Mouse (Mus musculus): ENCODE measurements around the gene 2010109A12Rik. TPM values are rescaled to one million over a fixed set of nuclear protein-coding genes. Genes with fewer than 3 reads are reported as not detected.

2010109A12Rik gene
- polyA plus RNA-seq, 1 experiment from 2014 or later: 1.1 TPM

DNA sequence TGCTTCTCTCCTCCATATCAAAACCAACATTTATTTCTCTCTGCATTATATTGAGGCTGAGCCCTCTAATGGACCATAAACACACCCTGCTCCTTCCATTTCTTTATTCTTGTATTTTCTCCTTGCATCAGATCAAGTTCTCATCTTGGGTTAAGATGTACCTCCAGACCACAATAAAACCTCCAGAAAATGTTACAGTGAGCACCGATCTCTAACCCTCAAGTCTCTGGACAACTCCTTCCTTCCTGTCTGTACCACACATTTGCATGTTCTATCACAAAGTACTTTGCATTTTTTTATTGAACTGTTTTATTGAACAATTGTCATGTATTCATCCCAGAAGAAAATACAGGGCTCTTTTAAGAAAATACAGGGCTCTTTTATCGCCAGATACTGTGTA, 23.2 kb downstream of the 2010109A12Rik start:
- H3K9ac ChIP-seq: no peak overlapping the region
- peaks cover 36% of the 10 kb centered on the region for H3K4me1 ChIP-seq (replicated peaks)
- no peak for ATAC-seq (ENCODE audit: insufficient read depth)
- 0 out of 2 replicates have a peak, but pooled peaks cover 9% of the 10 kb centered on the region for H3K27me3 ChIP-seq
- WGBS (ENCODE audit: insufficient replicate concordance): 36% methylated on average over 2 of the region's 2 CpGs
- no peaks in the 10 kb centered on the region for H3K9me3 ChIP-seq (replicated peaks)
- no peak overlapping the region for H3K4me2 ChIP-seq
- no peak overlapping the region for H3K27ac ChIP-seq (replicated peaks)
- H3K4me3 ChIP-seq (replicated peaks): no peak overlapping the region
- H3K36me3 ChIP-seq (replicated peaks): no peaks in the 10 kb centered on the region

DNA sequence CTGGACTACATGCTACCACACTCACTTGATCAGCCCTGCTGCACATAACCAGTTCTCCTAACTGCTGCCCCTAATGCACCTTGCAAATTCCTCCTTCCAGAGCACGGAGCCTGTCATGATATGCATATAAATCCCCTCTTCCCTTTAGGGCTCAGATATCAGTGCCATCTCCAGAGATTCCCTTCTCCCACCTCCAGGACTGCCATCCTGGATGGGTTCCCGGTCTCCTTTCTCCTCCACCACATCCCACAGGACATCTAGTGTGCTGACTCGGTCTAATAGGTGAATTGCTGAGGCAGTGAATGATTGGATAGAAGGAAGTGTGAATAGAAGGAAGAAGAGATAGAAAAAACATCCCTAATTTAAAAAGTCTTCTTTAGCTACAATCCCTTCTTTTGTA, 25.4 kb downstream of the 2010109A12Rik start:
- Histone ChIP-seq H3K4me3 (replicated peaks) (no peak overlapping the region), H3K4me2 (no peak overlapping the region), H3K27me3 (no peaks in the 10 kb centered on the region), H3K4me1 (replicated peaks) (peaks cover 29% of the 10 kb centered on the region), H3K36me3 (replicated peaks) (no peaks in the 10 kb centered on the region), H3K27ac (replicated peaks) (no peak overlapping the region), H3K9me3 (replicated peaks) (no peaks in the 10 kb centered on the region), H3K9ac (no peak overlapping the region)
- no peak for ATAC-seq (ENCODE audit: insufficient read depth)
- 60% methylated on average over 3 of the region's 3 CpGs for WGBS (ENCODE audit: insufficient replicate concordance)

DNA sequence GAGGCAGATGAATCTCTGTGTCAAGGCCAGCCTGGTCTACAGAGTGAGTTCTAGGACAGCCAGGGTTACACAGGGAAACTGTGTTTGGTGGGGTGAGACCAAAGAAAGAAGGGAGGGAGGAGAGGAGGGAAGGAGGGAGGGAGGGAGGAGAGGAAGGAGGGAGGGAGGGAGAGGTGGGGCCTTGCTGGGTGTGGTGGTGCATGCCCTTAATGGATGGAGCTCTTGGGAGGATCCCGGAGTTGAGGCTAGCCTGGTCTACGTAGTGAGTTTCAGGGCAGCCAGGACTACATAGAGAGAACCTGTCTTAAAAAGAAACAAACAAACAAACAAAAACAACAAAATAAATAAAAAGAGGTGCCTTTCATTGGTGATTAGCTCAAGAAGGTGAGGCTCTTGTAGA, 26.5 kb downstream of the 2010109A12Rik start:
- H3K4me1 ChIP-seq (replicated peaks): peaks cover 19% of the 10 kb centered on the region
- 65% methylated on average over 2 of the region's 2 CpGs for WGBS (ENCODE audit: insufficient replicate concordance)
- no peaks in the 10 kb centered on the region for H3K9me3 ChIP-seq (replicated peaks)
- no peak overlapping the region for H3K4me3 ChIP-seq (replicated peaks)
- H3K27me3 ChIP-seq: no peaks in the 10 kb centered on the region
- H3K9ac ChIP-seq: no peak overlapping the region
- peak; percentile 94 for ATAC-seq (ENCODE audit: insufficient read depth)
- H3K36me3 ChIP-seq (replicated peaks): no peaks in the 10 kb centered on the region
- no peak overlapping the region for H3K4me2 ChIP-seq
- H3K27ac ChIP-seq (replicated peaks): no peak overlapping the region

DNA sequence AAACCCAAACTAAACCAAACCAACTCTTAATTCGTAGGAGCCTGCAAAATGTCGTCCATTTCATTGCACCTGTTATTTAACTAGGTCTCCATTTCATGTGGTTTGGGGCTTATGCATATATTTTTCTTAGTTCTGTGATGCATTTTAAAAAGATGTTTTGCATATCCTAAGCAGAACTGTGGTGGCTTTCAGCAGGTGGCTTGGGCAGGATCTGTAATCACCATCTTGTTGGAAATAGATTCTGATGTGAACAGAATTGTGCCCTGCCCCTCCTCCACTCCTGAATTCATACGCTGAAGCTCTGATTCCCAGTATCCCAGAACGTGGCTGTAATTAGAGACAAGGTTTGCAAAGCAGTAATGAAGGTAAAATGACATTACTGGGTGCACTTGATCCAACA, 27.8 kb downstream of the 2010109A12Rik start:
- no peak overlapping the region for H3K4me2 ChIP-seq
- no peak overlapping the region for H3K27ac ChIP-seq (replicated peaks)
- no peaks in the 10 kb centered on the region for H3K36me3 ChIP-seq (replicated peaks)
- no peaks in the 10 kb centered on the region for H3K9me3 ChIP-seq (replicated peaks)
- H3K27me3 ChIP-seq: no peaks in the 10 kb centered on the region
- H3K9ac ChIP-seq: no peak overlapping the region
- ATAC-seq (ENCODE audit: insufficient read depth): no peak
- 64% methylated on average over 4 of the region's 4 CpGs for WGBS (ENCODE audit: insufficient replicate concordance)
- peaks cover 25% of the 10 kb centered on the region for H3K4me1 ChIP-seq (replicated peaks)
- no peak overlapping the region for H3K4me3 ChIP-seq (replicated peaks)

DNA sequence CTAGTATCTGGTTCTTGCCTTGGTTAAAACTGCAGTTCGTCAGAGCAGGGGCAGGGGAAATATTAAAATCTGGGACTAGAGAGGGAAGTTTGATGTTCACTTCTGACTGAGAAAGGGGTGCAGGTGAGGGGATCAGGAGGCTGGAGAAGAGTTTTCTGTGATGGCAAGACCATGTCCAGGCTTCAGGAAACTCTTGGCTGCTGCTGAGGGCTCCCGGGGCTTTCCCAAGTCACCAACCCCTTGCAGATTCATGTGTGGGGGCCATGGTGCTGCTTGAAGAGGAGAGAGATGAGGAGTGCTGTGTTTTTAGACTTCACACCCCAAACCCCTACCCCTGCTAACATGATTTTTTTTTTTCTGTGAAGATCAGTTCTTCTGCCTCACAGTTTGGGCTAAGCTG, 28.3 kb downstream of the 2010109A12Rik start:
- H3K27me3 ChIP-seq: no peaks in the 10 kb centered on the region
- H3K4me2 ChIP-seq: no peak overlapping the region
- WGBS (ENCODE audit: insufficient replicate concordance): 66% methylated on average over 2 of the region's 2 CpGs
- ATAC-seq (ENCODE audit: insufficient read depth): no peak
- H3K27ac ChIP-seq (replicated peaks): no peak overlapping the region
- H3K4me3 ChIP-seq (replicated peaks): no peak overlapping the region
- no peak overlapping the region for H3K9ac ChIP-seq
- no peaks in the 10 kb centered on the region for H3K36me3 ChIP-seq (replicated peaks)
- no peaks in the 10 kb centered on the region for H3K9me3 ChIP-seq (replicated peaks)
- peaks cover 27% of the 10 kb centered on the region for H3K4me1 ChIP-seq (replicated peaks)

DNA sequence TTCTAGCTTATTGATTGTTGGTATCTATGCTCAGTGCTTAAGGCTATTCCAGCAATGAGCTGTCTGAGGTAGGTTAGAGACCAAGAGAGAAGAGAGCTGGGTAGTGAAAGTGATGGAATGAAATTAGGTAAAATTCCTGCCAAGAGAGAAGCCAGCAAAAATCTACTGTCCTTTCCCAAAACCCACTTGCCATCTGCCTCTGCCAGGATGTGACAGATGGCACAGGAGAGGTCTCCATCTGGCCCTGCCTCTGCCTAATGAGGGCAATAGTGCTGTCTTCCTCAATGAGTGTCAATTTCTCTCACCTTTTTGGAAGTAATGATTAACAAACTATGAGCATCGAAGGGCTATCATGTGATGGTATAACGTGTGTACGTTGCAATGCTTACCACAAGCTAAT, 29.6 kb downstream of the 2010109A12Rik start:
- no peak overlapping the region for H3K27ac ChIP-seq (replicated peaks)
- ATAC-seq (ENCODE audit: insufficient read depth): no peak
- peaks cover 39% of the 10 kb centered on the region for H3K4me1 ChIP-seq (replicated peaks)
- H3K4me3 ChIP-seq (replicated peaks): no peak overlapping the region
- WGBS (ENCODE audit: insufficient replicate concordance): 81% methylated on average over 3 of the region's 3 CpGs
- no peaks in the 10 kb centered on the region for H3K9me3 ChIP-seq (replicated peaks)
- H3K9ac ChIP-seq: no peak overlapping the region
- H3K4me2 ChIP-seq: no peak overlapping the region
- H3K36me3 ChIP-seq (replicated peaks): no peaks in the 10 kb centered on the region
- H3K27me3 ChIP-seq: no peaks in the 10 kb centered on the region

DNA sequence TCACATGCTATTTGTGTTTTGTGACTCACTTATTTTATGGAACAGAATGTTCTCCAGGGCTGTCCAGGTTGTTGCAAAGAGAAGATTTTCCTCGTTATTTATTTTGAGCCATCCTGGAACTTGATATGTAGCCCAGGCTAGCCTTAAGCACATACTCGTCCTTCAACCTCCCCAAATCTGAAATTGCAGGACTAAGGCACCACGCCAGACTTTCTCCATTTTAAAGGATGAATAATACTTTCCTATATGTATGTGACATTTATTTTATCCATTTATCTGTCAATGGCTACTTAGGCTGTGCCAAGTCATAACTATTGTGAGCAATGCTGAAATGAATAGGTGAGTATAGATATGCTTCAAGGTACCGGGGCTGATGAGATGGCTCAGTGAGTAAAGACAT, 30.2 kb downstream of the 2010109A12Rik start:
- no peaks in the 10 kb centered on the region for H3K27me3 ChIP-seq
- H3K27ac ChIP-seq (replicated peaks): no peak overlapping the region
- no peaks in the 10 kb centered on the region for H3K9me3 ChIP-seq (replicated peaks)
- H3K36me3 ChIP-seq (replicated peaks): no peaks in the 10 kb centered on the region
- H3K9ac ChIP-seq: no peak overlapping the region
- no peak overlapping the region for H3K4me2 ChIP-seq
- 71% methylated on average over 4 of the region's 4 CpGs for WGBS (ENCODE audit: insufficient replicate concordance)
- no peak for ATAC-seq (ENCODE audit: insufficient read depth)
- H3K4me3 ChIP-seq (replicated peaks): no peak overlapping the region
- peaks cover 45% of the 10 kb centered on the region for H3K4me1 ChIP-seq (replicated peaks)

DNA sequence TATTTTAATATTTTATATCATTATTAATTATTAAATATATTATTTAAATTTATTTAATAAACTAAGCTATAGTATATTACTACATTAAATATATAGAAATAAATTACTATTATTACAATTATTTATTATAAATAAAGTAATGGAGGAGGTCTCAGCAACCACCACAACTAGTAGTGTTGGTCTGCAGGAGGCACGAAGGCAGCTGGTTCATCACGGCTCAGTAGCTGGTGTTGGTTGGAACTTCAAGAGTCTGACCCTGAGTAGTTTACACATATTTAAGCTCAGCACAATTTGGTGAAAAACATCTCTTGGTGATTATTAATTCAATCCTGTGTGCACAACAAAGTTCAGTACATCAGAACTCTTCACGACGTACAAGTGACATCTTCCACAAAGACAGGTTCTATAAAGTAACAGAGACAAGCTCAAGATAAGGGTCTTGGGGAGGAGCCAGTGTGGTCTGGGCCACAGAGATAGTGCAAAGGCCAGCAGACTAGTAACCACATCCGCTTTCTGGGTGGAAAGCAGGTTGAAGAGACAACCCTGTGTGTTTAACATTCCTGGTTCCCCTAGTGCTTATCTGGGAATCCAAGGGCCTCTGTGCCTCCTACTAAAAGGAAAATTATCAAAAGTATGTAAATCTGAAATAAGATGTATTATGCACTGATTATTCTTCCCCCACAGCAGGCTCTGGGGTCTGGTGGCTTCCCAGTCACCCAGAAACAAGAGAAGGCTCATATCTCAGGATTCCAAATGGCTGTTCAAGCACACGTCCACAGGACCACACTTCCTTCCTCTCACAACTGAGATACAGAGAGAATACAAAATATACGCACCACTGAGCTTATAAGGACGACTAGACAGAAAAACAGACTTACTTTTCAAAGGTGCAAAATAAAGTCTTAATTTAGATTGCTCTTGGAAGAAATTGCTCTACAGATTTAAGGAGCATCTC, 33.5 kb downstream of the 2010109A12Rik start:
- Histone ChIP-seq H3K9ac (0 out of 2 replicates have a peak overlapping the region, but pooled peaks have one; percentile 7), H3K4me2 (peak overlapping the region; percentile 53)
- ATAC-seq (ENCODE audit: insufficient read depth): peak; percentile 98

DNA sequence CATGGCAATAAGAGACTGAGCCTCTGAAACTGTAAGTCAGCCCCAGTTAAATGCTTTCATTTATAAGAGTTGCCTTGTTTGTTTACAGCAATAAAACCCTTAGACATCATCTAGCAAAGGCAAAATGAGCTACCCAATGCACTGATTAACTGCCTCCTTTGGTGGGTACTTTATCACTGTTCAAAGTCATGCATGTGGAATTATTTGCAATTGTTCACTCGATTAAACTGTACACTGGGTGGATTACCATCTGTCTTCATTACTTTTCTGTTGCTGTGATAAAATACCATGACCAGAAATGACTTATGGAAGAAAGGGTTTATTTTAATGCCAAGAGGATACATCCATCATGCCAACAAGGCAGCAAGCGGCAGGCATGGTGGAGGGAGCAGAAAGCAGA, 39.0 kb downstream of the 2010109A12Rik start:
- no peaks in the 10 kb centered on the region for H3K9me3 ChIP-seq (replicated peaks)
- H3K27ac ChIP-seq (replicated peaks): no peak overlapping the region
- H3K9ac ChIP-seq: no peak overlapping the region
- no peak for ATAC-seq (ENCODE audit: insufficient read depth)
- H3K4me1 ChIP-seq (replicated peaks): peaks cover 11% of the 10 kb centered on the region
- H3K4me2 ChIP-seq: no peak overlapping the region
- no peaks in the 10 kb centered on the region for H3K36me3 ChIP-seq (replicated peaks)
- H3K27me3 ChIP-seq: no peaks in the 10 kb centered on the region
- 71% methylated on average over 2 of the region's 2 CpGs for WGBS (ENCODE audit: insufficient replicate concordance)
- H3K4me3 ChIP-seq (replicated peaks): no peak overlapping the region

More for the DNA sequence above, 33.5 kb downstream of the 2010109A12Rik start:
- no peaks in the 10 kb centered on the region for H3K36me3 ChIP-seq (replicated peaks)
- H3K4me3 ChIP-seq (replicated peaks): peak overlapping the region; percentile 28
- H3K27ac ChIP-seq (replicated peaks): peak overlapping the region; percentile 89
- WGBS (ENCODE audit: insufficient replicate concordance): 12% methylated on average over 8 of the region's 8 CpGs
- H3K9me3 ChIP-seq (replicated peaks): no peaks in the 10 kb centered on the region
- peaks cover 31% of the 10 kb centered on the region for H3K4me1 ChIP-seq (replicated peaks)
- no peaks in the 10 kb centered on the region for H3K27me3 ChIP-seq

DNA sequence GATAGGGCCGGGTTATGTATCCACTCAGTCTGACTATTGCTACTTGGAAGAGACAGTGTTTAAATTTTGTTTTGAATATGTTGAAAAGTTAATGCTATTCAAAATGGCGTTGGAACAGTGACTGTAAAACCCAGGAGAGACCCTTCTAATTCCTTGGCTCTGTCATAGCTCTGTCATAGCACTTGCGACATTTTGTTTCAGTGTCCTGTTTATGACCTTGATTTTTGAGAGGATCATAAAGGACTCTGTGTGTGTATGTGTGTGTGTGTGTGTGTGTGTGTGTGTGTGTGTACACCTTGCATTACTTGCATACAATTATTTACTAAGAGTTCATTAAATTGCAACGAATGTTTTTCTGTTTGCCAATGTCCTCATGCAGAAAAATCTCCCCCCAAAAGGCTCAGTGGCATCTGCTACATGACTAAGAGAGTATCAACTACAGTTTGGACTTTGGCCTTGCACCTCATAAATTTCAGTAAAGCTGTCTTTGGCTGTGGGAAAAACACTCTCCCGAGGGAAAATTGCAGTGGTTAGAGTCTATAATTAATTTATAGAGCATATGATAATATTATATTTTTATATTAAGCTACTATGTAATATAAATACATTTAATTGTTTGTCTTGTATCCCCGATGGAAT, 43.7 kb downstream of the 2010109A12Rik start:
- H3K27ac ChIP-seq (replicated peaks): no peak overlapping the region
- H3K9ac ChIP-seq: no peak overlapping the region
- H3K36me3 ChIP-seq (replicated peaks): no peaks in the 10 kb centered on the region
- no peak overlapping the region for H3K4me2 ChIP-seq
- WGBS (ENCODE audit: insufficient replicate concordance): 62% methylated on average over 6 of the region's 6 CpGs
- no peak overlapping the region for H3K4me3 ChIP-seq (replicated peaks)
- no peaks in the 10 kb centered on the region for H3K4me1 ChIP-seq (replicated peaks)
- no peaks in the 10 kb centered on the region for H3K9me3 ChIP-seq (replicated peaks)
- H3K27me3 ChIP-seq: no peaks in the 10 kb centered on the region
- ATAC-seq (ENCODE audit: insufficient read depth): no peak

DNA sequence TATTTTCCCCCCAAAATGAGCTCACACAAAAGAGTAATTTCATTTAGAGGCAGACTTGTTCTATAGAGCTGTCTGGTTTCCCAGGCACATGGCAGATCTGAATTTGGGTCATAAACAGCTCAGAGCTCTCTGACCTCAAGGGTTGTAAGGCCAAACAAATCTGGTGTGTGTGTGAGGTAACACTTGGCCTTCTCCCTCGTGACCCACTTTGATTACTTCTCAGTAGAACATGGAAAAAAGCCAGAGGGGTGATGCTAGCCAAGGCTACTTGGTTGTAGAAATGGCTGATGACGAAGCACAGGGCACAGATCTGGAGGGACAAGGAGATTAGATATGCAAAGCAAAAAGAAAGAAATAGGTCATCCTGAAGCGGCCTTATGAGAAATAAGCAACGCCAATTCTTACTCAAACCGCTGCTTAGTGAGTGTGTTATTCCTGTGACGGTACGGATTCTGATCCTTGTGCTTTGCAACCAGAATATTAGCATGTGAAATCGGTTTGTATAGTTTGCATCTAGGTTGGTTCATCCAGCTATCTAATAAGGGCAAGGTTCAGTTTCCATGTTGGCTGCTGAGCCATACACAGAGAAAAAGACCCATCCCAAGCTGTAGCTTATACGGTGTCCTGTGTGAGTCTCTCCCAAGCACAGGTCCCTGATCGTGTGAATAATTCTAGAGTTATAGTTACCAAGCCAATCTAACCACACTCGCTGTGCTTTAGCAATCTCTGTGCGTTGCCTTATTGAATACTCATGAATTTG, 44.9 kb downstream of the 2010109A12Rik start:
- H3K4me2 ChIP-seq: no peak overlapping the region
- WGBS (ENCODE audit: insufficient replicate concordance): 76% methylated on average over 12 of the region's 12 CpGs

More for the DNA sequence above, 44.9 kb downstream of the 2010109A12Rik start:
- Histone ChIP-seq H3K4me3 (replicated peaks) (no peak overlapping the region), H3K27ac (replicated peaks) (no peak overlapping the region), H3K4me1 (replicated peaks) (no peaks in the 10 kb centered on the region), H3K9ac (no peak overlapping the region), H3K27me3 (no peaks in the 10 kb centered on the region), H3K9me3 (replicated peaks) (no peaks in the 10 kb centered on the region), H3K36me3 (replicated peaks) (no peaks in the 10 kb centered on the region)
- no peak for ATAC-seq (ENCODE audit: insufficient read depth)

Measured in liver, embryonic 15.5 days (tissue).